Mouse (Mus musculus): ENCODE measurements at regions not wholly inside any gene's neighbourhood (a gene's known extent, or its start where the extent isn't known, plus 50 kb on each side); places are given as distances from the start of the nearest gene placed in this dataset.

- peaks cover 4% of the 10 kb centered on the region; the same call in 1 of the 2 replicates for H3K4me1 ChIP-seq (ENCODE audit: control insufficient read depth, insufficient read depth, low read length)
- WGBS, result 44% methylated on average over 11 of the region's 11 CpGs
- no peak overlapping the region for H3K27ac ChIP-seq (ENCODE audit: insufficient read depth, low read depth, low read length)
- H3K4me3 ChIP-seq (ENCODE audit: insufficient read depth, low read depth, low read length), result no peak overlapping the region
- TF ChIP-seq POLR2A (IDR thresholded peaks at IDR 0.05; ENCODE audit: insufficient read depth, low read depth, low read length) (no peak), CTCF (IDR thresholded peaks at IDR 0.05; ENCODE audit: insufficient read depth, low read depth, low read length) (no peak)
Observed at GRCm38 (mm10) chr3:38143147-38143883, 341.3 kb downstream of the Ankrd50 start.

GRCm38 (mm10) chr3:38139387-38139786, 345.3 kb downstream of the Ankrd50 start:
- 96% methylated on average over 4 of the region's 4 CpGs for WGBS
- Histone ChIP-seq H3K27ac (ENCODE audit: insufficient read depth, low read depth, low read length) (no peak overlapping the region), H3K4me1 (ENCODE audit: control insufficient read depth, insufficient read depth, low read length) (peaks cover 7% of the 10 kb centered on the region; the same call in 1 of the 2 replicates), H3K4me3 (ENCODE audit: insufficient read depth, low read depth, low read length) (no peak overlapping the region)
- TF ChIP-seq POLR2A (IDR thresholded peaks at IDR 0.05; ENCODE audit: insufficient read depth, low read depth, low read length), result no peak
- TF ChIP-seq CTCF (IDR thresholded peaks at IDR 0.05; ENCODE audit: insufficient read depth, low read depth, low read length), result no peak

- no peak overlapping the region for H3K4me3 ChIP-seq (ENCODE audit: insufficient read depth, low read depth, low read length)
- no peak overlapping the region for H3K27ac ChIP-seq (ENCODE audit: insufficient read depth, low read depth, low read length)
- TF ChIP-seq CTCF (IDR thresholded peaks at IDR 0.05; ENCODE audit: insufficient read depth, low read depth, low read length), result no peak
- TF ChIP-seq POLR2A (IDR thresholded peaks at IDR 0.05; ENCODE audit: insufficient read depth, low read depth, low read length), result no peak
- peaks cover 3% of the 10 kb centered on the region; the same call in 1 of the 2 replicates for H3K4me1 ChIP-seq (ENCODE audit: control insufficient read depth, insufficient read depth, low read length)
- 57% methylated on average over 5 of the region's 5 CpGs for WGBS
Observed at GRCm38 (mm10) chr3:38138014-38138413, 346.6 kb downstream of the Ankrd50 start.

- no peak overlapping the region for H3K4me3 ChIP-seq (ENCODE audit: insufficient read depth, low read depth, low read length)
- 43% methylated on average over 10 of the region's 10 CpGs for WGBS
- TF ChIP-seq POLR2A (IDR thresholded peaks at IDR 0.05; ENCODE audit: insufficient read depth, low read depth, low read length), result no peak
- TF ChIP-seq CTCF (IDR thresholded peaks at IDR 0.05; ENCODE audit: insufficient read depth, low read depth, low read length), result no peak
- no peak overlapping the region for H3K27ac ChIP-seq (ENCODE audit: insufficient read depth, low read depth, low read length)
- H3K4me1 ChIP-seq (ENCODE audit: control insufficient read depth, insufficient read depth, low read length), result peaks cover 3% of the 10 kb centered on the region; the same call in 1 of the 2 replicates
Observed at GRCm38 (mm10) chr3:38135808-38136214, 348.8 kb downstream of the Ankrd50 start.

- WGBS, result 92% methylated on average over 4 of the region's 4 CpGs
- Histone ChIP-seq H3K4me1 (ENCODE audit: control insufficient read depth, insufficient read depth, low read length) (peaks cover 3% of the 10 kb centered on the region; the same call in 1 of the 2 replicates), H3K27ac (ENCODE audit: insufficient read depth, low read depth, low read length) (no peak overlapping the region), H3K4me3 (ENCODE audit: insufficient read depth, low read depth, low read length) (no peak overlapping the region)
- TF ChIP-seq CTCF (IDR thresholded peaks at IDR 0.05; ENCODE audit: insufficient read depth, low read depth, low read length), result no peak
- TF ChIP-seq POLR2A (IDR thresholded peaks at IDR 0.05; ENCODE audit: insufficient read depth, low read depth, low read length), result no peak
Observed at GRCm38 (mm10) chr3:38134425-38134824, 350.2 kb downstream of the Ankrd50 start.

- peaks cover 3% of the 10 kb centered on the region; the same call in 1 of the 2 replicates for H3K4me1 ChIP-seq (ENCODE audit: control insufficient read depth, insufficient read depth, low read length)
- no peak overlapping the region for H3K4me3 ChIP-seq (ENCODE audit: insufficient read depth, low read depth, low read length)
- TF ChIP-seq POLR2A (IDR thresholded peaks at IDR 0.05; ENCODE audit: insufficient read depth, low read depth, low read length) (no peak), CTCF (IDR thresholded peaks at IDR 0.05; ENCODE audit: insufficient read depth, low read depth, low read length) (no peak)
- 98% methylated on average over 3 of the region's 3 CpGs for WGBS
- no peak overlapping the region for H3K27ac ChIP-seq (ENCODE audit: insufficient read depth, low read depth, low read length)
Observed at GRCm38 (mm10) chr3:38131887-38132220, 352.8 kb downstream of the Ankrd50 start.

- peaks cover 3% of the 10 kb centered on the region; the same call in 1 of the 2 replicates for H3K4me1 ChIP-seq (ENCODE audit: control insufficient read depth, insufficient read depth, low read length)
- 92% methylated on average over 12 of the region's 12 CpGs for WGBS
- TF ChIP-seq CTCF (IDR thresholded peaks at IDR 0.05; ENCODE audit: insufficient read depth, low read depth, low read length) (no peak), POLR2A (IDR thresholded peaks at IDR 0.05; ENCODE audit: insufficient read depth, low read depth, low read length) (no peak)
- no peak overlapping the region for H3K4me3 ChIP-seq (ENCODE audit: insufficient read depth, low read depth, low read length)
- no peak overlapping the region for H3K27ac ChIP-seq (ENCODE audit: insufficient read depth, low read depth, low read length)
Observed at GRCm38 (mm10) chr3:38131176-38131886, 353.3 kb downstream of the Ankrd50 start.

GRCm38 (mm10) chr3:38130088-38130487, 354.6 kb downstream of the Ankrd50 start:
- TF ChIP-seq POLR2A (IDR thresholded peaks at IDR 0.05; ENCODE audit: insufficient read depth, low read depth, low read length), result no peak
- no peak for TF ChIP-seq CTCF (IDR thresholded peaks at IDR 0.05; ENCODE audit: insufficient read depth, low read depth, low read length)
- Histone ChIP-seq H3K27ac (ENCODE audit: insufficient read depth, low read depth, low read length) (no peak overlapping the region), H3K4me3 (ENCODE audit: insufficient read depth, low read depth, low read length) (no peak overlapping the region), H3K4me1 (ENCODE audit: control insufficient read depth, insufficient read depth, low read length) (no peaks in the 10 kb centered on the region)
- 74% methylated on average over 1 of the region's 1 CpGs for WGBS

GRCm38 (mm10) chr3:38129167-38129500, 355.5 kb downstream of the Ankrd50 start:
- H3K4me1 ChIP-seq (ENCODE audit: control insufficient read depth, insufficient read depth, low read length), result no peaks in the 10 kb centered on the region
- no peak overlapping the region for H3K27ac ChIP-seq (ENCODE audit: insufficient read depth, low read depth, low read length)
- TF ChIP-seq CTCF (IDR thresholded peaks at IDR 0.05; ENCODE audit: insufficient read depth, low read depth, low read length), result no peak
- no peak for TF ChIP-seq POLR2A (IDR thresholded peaks at IDR 0.05; ENCODE audit: insufficient read depth, low read depth, low read length)
- H3K4me3 ChIP-seq (ENCODE audit: insufficient read depth, low read depth, low read length), result no peak overlapping the region
- 81% methylated on average over 2 of the region's 2 CpGs for WGBS
